Mouse (Mus musculus): ENCODE measurements around the gene Gbp2.
"Not testable (repeated sequence)": the region's sequence is repeated elsewhere in the genome, so short reads cannot be mapped to it uniquely, and the experiment has no call there.

The Gbp2 gene

DNA sequence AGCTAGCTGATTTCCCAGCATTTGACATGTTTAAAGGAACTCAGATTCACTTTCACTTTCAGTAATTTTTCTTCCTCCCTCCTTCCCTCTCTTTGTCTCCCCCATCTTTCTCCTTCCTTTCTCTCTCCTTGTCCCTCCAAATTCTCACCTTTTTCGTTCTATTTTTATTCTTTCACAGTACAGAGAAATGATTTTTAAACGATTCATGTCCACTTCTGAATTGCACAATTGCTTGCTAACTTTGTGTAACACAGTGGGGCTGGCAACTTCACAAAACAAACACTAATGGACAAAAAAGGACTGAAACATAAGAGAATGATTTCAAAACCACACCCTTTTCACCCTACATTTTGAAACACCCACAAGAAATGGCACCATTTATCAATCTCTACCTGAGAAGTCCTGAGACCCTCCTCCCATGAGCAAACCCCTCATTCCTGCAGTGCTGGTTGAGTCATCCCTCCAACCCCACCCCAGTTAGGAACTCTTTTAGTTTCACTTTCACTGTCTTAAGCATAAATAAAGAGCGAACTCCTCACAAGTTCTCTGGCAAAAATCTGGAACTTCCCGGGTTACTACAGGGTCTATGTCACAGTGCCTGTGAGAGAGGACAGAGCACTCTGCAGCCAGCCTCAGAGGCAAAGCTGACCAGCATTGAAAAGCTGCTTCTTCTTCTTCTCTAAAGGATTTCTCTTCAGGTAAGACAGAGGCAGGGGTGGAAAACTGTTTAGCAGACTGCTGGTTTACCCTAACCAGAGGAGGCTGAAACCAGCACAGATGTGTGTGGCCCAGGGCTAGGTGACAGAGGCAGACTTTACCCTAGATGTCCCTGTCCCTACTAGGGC lies at the start of gene Gbp2:
Gbp2 (plus strand) TSS at position 492 of the 845 bp plus-strand sequence.
- no peak for DNase-seq (ENCODE audit: low spot score)

DNA sequence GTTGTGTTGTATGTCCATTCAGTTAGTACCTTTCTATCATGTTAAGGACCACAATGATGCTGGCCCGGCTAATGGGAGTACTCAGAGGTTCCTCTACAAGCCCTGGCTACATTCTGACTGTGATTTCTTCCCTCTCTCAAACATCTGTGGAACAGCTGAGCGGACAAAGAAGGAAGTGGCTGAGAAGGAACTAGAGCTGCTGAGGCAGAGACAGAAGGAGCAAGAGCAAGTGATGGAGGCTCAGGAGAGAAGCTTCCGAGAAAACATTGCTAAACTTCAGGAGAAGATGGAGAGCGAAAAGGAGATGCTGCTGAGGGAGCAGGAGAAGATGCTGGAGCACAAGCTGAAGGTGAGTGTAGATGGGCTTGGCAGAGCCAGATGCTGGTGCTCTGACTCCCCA lies 49.7 kb upstream of the Gbp2 start:
- DNase-seq (ENCODE audit: low spot score), result no peak

DNA sequence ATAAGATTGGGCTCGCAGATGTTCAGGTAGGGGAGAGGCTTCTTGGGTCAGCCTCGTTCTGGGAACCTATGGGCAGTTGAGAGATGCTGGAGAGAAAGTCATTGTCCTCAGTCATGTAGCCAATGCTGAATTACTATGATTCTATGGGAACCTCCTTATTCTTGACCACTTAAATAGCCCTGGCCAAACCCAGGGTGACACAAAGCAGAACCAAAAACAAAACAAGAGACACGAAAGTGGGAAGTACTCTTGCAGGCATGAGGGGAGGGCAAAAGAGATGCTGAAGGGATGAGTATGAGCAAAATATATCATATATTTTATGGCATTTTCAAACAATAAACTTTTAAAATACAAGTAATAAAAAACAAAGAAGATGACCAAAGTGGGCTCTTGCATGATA lies 43.3 kb upstream of the Gbp2 start:
- DNase-seq (ENCODE audit: low spot score), result no peak

DNA sequence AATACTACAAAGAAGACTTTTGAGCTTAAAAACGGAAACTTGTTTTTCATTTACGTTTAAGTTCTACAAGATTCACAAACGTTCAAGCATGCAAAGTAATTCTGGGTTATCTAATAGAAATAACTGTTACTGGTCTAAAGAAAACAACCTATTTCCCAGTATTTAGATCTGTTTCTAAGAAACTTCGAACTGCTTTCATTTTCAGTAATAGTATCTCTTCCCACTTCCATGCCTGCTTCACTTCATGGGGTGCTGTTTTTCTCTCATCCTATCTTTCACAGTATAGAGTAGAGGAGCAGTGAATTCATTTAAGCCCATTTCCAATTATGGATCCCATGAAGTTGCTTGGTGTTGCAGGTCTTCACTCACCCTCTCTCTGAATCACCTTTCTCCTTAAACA lies 42.1 kb upstream of the Gbp2 start:
- no peak for DNase-seq (ENCODE audit: low spot score)

DNA sequence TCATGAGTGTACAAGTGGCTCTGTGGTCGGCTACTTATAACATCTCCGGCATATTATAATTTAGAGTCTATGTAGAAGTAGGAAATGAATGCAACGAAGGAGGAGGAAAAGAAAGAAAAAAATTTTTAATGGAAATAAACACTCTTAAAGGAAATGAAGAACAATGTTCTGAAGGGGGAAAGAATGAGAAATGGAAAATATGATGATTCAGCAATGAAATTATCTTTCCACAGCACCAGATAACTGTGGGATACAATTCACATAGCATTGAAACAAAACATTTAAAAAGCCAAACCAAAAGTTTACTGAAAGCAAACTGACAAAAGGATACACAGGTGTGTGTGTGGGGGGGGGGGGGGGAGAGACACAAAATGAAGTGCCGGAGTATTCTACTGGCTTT lies 37.3 kb upstream of the Gbp2 start:
- no peak for DNase-seq (ENCODE audit: low spot score)

DNA sequence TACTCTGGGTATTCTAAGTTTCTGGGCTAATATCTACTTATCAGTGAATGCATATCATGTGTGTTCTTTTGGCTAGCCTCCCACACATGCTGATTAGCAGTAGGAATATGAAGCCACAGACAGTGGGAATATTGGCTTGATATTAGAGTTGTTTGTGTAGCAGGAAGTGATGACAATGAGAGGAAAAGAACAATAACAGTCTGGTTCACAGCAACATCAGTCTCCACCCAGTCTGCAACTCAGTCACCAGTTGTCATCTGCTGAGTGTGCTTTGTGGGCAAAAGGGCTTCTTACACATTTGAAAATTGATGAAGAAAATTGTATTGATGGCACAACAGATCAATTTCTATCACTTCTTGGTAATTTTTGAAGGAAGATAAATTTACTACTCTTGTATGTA lies 33.0 kb upstream of the Gbp2 start:
- no peak for DNase-seq (ENCODE audit: low spot score)

DNA sequence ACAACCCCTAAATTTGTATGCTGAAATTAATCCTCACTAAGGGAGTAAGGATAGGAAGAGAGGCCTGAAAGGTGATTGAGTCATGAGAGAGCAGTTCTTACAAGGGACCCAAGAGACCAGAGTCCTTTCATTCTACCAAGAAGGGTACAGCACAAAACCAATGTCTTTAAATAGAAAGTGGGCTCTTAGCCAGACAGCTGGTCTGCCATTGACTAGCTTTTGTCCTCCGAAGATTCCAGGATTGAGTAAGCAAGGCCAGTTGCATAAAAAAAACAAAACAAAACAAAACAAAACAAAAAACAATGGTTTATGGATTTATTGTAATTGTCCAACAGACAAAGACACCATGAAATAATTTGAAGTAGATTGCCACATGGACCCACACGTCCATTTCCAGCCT lies 31.5 kb upstream of the Gbp2 start:
- no peak for DNase-seq (ENCODE audit: low spot score)

DNA sequence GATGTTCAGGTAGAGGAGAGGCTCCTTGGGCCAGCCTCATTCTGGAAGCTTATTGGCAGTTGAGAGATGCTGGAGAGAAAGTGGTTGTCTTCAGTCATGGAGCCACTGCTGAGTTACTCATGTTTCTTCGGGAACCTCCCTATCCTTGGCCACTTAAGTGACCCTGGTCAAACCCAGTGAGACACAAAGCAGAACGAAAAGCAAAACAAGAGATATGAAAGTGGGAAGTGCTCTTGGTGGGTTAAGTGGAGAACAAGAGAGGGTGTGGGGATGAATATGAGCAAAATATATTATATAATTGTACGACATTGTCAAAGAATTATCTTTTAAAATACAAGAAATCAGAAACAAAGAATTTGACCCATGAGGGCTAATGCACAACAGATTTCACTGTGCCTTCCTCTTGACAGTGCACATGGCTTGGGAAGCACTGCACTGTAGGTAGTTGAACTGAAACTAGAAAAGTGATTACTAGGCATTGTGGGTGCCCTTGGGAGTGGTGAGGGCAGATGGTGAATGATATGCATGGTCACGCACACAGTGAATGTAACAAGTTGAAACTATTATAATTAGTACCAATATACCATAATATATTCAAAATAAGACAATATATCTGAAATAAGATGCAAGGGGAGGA lies 29.9 kb upstream of the Gbp2 start:
- DNase-seq (ENCODE audit: low spot score), result no peak

DNA sequence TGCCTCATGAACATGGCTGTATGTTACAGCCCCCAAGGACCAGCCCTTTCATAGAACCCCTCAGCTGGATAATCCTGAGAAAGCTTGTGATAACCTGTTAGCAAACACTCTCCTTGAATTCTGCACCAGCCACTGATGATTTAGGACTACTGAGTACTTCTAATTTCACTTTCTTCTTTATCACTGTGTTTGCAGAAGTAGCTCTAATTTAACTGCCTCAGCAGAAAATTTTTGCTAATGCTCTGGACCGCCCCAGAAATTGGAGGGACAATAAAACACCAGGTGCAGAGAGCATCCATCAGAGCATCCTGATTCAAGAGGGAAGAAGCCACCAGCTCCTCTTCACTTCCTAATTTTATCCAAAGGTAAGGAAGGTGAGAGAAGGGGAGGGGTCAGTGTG lies 25.9 kb upstream of the Gbp2 start, which contains the start of gene Gbp2b:
Gbp2b (plus strand) TSS at position 301 of the 400 bp plus-strand sequence.
- DNase-seq (ENCODE audit: low spot score), result no peak

DNA sequence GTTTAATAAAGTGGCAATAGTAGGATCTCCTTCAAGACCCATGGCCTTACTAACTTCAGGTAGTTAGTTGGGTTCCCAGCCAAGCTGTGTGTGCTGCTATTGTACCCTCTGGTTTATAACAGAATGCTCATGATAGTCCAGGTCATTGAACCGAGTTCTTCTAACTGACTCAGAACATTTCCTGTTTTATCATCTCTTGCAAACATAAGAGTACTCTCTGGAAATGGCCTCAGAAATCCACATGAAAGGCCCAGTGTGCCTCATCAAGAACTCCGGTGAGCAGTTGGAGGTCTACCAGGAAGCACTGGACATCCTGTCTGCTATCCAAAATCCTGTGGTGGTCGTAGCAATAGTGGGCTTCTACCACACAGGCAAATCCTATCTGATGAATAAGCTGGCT lies 22.5 kb upstream of the Gbp2 start:
- no peak for DNase-seq (ENCODE audit: low spot score)

DNA sequence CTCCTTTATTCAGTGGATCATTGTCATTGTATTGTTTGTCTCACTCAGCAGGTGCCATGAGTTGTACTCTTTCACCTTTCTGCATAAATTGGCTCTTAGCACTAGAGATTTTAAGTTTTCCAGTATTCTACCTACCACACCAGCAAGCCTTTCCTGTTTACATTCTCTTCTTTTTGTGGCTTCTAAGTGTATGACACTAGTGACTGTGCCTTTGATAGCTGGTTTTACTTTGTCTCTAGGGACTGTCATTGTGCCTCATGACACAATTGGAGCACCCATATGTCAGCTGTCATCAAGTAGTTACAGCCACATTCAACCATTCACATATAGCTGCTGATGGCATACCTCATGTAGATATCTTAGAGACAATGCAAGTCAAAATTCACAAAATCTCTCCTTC lies 18.7 kb upstream of the Gbp2 start:
- no peak for DNase-seq (ENCODE audit: low spot score)

DNA sequence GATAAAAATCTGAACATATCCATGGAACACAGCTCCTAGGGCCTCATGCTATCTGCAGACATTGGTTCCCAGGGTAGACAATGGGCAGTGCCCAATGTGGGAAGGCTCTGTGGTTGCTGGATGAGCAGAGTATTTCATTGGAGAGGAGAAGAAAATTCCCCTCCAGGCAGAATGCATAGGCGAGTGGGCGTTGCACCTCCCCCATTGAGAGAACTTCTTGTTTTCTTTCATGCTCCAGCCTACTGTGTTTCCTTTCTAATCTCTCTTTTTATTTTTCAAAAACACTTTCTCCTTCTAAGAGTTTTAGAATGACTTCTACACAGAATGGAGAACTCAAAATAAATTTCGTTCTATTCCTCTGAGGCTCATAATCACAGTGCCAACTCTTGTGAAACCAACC lies 1.7 kb upstream of the Gbp2 start:
- DNase-seq (ENCODE audit: low spot score), result no peak

DNA sequence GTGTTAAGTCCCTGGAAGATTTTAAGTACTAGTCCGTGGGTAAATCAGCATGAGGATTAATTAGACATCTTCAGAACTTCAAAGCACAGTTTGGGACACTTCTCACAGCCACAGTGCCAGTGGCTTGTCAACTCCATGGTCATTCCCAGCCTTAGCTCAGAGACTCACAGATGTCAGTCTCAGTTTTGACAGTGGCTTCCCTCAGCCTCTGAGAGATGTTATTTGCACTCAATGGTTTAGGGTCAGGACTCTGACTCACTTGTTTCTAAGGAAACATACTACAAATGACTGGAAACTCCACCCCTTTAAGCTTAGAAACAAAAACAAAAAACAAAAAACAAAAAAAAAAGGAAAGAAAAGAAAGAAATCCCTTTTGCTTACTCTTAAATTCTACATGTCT lies 796 bp upstream of the Gbp2 start:
- DNase-seq (ENCODE audit: low spot score), result no peak

DNA sequence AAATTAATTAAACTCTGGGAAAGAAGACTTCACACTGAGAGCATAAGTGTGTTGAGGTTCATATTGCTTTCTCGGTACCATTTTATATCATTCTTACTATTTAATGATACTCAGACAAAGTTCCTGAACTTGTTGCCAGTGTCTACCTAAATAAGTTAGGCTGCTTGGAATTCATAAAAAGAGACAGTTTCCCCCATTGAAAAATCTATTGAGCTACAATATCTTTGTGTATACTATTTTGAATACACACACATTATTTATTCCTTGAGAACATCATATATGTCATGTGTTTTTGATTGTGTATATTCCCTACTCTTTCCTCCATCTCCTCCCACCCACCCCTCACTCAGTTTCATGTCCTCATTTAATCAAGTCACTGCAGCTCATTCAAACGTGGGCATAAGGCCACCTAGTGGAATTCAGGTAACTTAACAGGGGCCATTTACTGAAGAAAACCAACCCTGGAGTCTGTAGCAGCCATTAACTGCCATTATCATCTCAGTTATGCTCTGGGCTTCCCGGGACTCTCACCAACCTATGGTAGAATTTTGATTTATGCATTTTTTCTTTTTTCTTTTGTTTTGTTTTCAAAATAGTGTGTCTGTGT lies 657 bp downstream of the Gbp2 start:
- DNase-seq (ENCODE audit: low spot score), result no peak

DNA sequence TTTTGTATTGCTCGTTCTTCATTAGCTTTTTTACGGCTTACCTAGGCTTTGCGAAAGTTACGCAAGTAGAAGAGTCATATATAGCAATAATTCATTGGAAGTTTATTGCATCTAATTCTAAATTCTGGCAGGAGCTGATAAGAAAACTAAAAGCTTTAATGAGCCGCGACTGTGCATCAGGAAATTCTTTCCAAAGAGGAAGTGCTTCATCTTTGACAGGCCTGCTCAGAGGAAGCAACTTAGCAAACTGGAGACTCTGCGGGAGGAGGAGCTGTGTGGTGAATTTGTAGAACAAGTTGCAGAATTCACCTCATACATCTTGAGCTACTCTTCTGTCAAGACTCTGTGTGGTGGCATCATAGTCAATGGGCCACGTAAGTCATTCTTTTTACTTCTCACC lies 10.0 kb downstream of the Gbp2 start:
- no peak for DNase-seq (ENCODE audit: low spot score)

DNA sequence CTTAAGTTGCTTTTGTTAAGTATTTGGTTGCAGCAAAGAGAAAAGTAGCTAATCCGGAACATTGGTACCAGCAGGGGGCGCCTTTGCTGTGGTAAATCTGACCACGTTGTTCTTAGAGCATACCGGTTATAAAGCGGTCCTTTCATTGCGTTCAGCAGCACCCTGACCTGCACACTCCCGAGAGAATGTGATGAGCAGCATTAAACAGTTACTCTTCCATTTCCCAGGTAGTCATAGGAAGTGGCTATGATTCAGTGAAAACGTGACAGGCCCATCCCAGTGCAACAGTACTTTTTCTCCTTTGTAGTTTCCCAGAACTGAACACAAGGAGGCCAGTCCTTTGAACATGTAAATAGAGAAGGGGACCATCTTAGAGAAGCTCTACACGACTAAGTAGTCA lies 19.8 kb downstream of the Gbp2 start:
- DNase-seq (ENCODE audit: low spot score), result peak; percentile 61

DNA sequence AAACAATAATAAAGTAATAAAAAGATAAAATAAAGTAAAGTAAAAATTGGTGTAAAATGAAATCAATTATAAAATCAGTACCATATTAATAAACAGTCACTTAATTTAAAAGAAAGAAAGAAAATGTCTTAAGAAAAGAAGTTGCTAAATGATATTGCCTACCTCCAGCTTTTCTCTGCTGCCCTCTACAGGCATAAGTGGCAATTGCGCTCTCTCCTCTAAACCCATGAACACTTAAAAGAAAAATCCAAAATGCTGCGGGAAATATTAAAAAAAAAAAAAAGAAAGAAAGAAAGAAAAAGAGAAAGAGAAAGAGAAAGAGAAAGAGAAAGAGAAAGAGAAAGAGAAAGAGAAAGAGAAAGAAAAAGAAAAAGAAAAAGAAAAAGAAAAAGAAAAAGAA lies 25.5 kb downstream of the Gbp2 start:
- peak; percentile 73 for DNase-seq (ENCODE audit: low spot score)

DNA sequence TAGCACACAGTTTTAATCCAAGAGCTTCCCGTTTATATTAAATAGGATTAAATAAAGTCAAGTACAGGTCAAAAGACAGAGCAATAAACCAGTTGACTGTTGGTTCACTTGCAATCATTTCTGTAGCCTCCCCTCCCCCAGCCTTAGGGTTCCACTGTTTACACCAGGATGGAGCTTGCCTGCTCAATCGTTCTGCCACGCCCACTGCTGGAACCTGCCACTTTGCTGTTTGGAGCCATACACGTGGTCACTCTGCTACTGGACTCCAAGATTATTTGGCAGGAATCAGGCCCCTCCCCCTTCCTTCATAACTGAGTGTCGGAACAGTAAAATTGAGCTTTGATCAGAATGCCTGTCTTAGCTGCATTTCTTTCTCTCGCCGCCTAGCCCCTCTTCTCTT lies 27.4 kb downstream of the Gbp2 start:
- DNase-seq (ENCODE audit: low spot score), result not testable (repeated sequence)

DNA sequence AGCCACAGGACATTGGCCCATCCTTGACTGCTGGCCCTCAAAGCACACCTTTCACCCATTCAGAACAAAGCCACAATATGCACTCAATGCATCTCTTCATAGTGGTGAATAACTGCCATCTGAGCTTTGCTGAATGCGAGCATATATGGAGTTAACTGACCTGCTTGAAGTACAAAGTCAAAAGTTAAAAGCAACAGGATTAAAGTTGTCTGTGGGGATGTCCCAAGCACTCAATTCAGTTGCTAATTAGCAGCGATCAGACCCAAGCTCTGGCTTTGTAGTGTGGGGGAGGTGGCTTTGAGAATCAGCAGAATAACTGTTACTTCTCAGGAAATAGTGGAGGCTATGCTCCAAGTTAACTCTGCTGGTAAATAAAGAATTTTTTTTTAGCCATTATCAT lies 29.8 kb downstream of the Gbp2 start:
- no peak for DNase-seq (ENCODE audit: low spot score)

DNA sequence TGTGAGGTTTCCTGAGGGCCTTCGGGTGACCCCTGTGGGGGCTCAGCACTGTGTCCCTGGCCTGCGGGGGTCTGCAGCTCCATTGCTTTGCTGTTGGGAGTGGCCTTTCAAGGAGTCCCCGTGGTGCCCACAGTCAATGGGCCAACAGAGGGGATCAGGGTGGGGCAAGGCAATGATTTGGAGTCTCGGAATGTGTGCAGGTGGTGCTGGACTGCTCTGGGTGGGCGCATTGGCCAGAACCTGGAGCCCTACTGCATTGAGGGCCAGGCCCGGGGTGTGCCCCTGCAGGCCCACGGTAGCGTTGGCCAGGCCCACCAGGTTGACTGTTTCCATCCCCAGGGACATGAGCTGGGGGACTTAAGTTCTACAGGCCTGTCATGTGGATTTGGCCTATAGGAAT lies 44.3 kb downstream of the Gbp2 start:
- DNase-seq (ENCODE audit: low spot score), result no peak

DNA sequence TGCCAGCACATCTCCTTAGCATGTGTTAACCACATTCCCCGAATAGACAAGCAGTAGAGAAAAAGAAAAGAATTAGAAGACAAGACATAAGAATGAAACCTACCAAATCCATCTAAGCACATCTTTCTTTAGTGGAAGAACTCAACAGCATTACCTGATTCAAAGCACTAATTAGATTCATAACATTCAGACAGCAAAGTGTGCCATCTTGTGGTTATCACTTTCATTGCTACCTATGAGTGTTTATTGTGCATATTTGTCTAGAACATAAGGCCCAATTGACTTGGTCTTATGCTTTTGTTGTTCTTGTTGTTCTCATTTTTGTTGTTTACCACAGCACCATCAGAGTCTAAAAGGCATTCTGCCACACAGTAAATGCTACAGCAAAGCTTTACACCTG lies 54.2 kb downstream of the Gbp2 start:
- DNase-seq (ENCODE audit: low spot score), result no peak

Measured in layer of hippocampus, adult 11-12 months (tissue).